In genomic region chr14:105404662-105405061, GRCm38 (mm10) we compare ENCODE assay signal across 14 mouse cellular contexts.
"Had no signal": no experiment of that assay in that cellular context is flagged by ENCODE, and none has a peak within 500 bp of the region (broad histone marks: within the 10 kb centered on the region; RNA-seq: fewer than 3 reads in every experiment).

No protein-coding gene starts in this region.

- H3K27ac ChIP-seq: kidney, embryonic 15.5 days; left cerebral cortex, adult 2 months; limb, embryonic 10.5 days; liver, embryonic 15.5 days; midbrain, embryonic 10.5 days; neural tube, embryonic 12.5 days; stomach, embryonic 15.5 days had no signal

- H3K9me3 ChIP-seq: kidney, embryonic 15.5 days; limb, embryonic 10.5 days; liver, embryonic 15.5 days; midbrain, embryonic 10.5 days; neural tube, embryonic 12.5 days; stomach, embryonic 15.5 days had no signal

- H3K4me3 ChIP-seq: kidney, embryonic 15.5 days; left cerebral cortex, adult 2 months; limb, embryonic 10.5 days; liver, embryonic 15.5 days; midbrain, embryonic 10.5 days; neural tube, embryonic 12.5 days; stomach, embryonic 15.5 days had no signal

- H3K36me3 ChIP-seq: kidney, embryonic 15.5 days; limb, embryonic 10.5 days; liver, embryonic 15.5 days; midbrain, embryonic 10.5 days; neural tube, embryonic 12.5 days; stomach, embryonic 15.5 days had no signal

- H3K27me3 ChIP-seq: kidney, embryonic 15.5 days; liver, embryonic 15.5 days; neural tube, embryonic 12.5 days; stomach, embryonic 15.5 days had no signal

- H3K4me1 ChIP-seq: kidney, embryonic 15.5 days; limb, embryonic 10.5 days; liver, embryonic 15.5 days; midbrain, embryonic 10.5 days; neural tube, embryonic 12.5 days; stomach, embryonic 15.5 days had no signal

- DNase-seq: kidney, adult 2 months; kidney, postnatal 14 days; midbrain, embryonic 14.5 days; right cerebral cortex, postnatal 14 days; thymus, adult 2 months; thymus, postnatal 25 days had no signal

- H3K9ac ChIP-seq: kidney, embryonic 15.5 days; liver, embryonic 15.5 days; neural tube, embryonic 12.5 days; stomach, embryonic 15.5 days had no signal

- H3K4me2 ChIP-seq: kidney, embryonic 15.5 days; liver, embryonic 11.5 days; liver, embryonic 15.5 days; neural tube, embryonic 12.5 days; stomach, embryonic 15.5 days had no signal
